Mouse (Mus musculus) gastrocnemius, adult 8-10 months (tissue): ENCODE data around the gene Iqcc. TPM values are rescaled to one million over a fixed set of nuclear protein-coding genes. Genes with fewer than 3 reads are reported as not detected.
A peak's percentile ranks its signal among the peaks of the same experiment; 100 is the strongest.

Experiments used
- DNase-seq, 2 experiments: peaks; one replicate each; pipeline ENCODE4 v3.0.0; 2022; ENCODE audit warnings: low spot score in 2 of 2
- total RNA-seq, 4 experiments: library from RNA; stranded (reverse); gene quantifications; 2 replicates each; pipeline ENCODE4 v1.2.4; 2022

Iqcc gene
- total RNA-seq, 4 experiments from 2014 or later: 7.3 to 11.4 (median 8.7) TPM

DNA sequence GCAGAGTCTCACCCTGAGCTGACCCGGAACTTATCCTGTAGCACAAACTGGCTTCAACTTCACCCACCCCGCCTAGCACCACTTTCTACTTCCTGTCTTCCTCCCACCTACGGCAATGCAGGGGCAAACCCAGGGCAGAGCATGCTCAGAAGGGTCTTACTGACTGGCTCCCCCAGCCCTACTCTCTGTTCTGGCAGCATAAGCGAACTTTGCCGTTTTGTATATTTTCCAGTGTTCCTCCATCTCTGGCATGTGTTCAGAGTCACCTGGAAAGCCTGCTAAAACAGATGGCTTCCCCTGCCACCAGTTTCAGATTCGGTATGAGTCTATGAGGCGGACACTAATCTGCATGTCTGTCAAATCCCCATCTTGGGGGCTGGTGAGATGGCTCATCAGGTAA is 38.6 kb downstream of the Iqcc start:
- DNase-seq: no peak

- no peak for DNase-seq
Observed at GRCm38 (mm10) chr4:129578466-129578865, 40.4 kb downstream of the Iqcc start, which contains the start of gene Fam167b. Fam167b (minus strand) TSS chr4:129578549.

- DNase-seq: no peak
Observed at GRCm38 (mm10) chr4:129577688-129578087, 41.2 kb downstream of the Iqcc start.

GRCm38 (mm10) chr4:129576863-129577491 is 41.9 kb downstream of the Iqcc start:
- peak in 1 of 2 experiments; percentile 35 for DNase-seq

- DNase-seq: no peak
Observed at GRCm38 (mm10) chr4:129575171-129575844, 43.6 kb downstream of the Iqcc start.

DNA sequence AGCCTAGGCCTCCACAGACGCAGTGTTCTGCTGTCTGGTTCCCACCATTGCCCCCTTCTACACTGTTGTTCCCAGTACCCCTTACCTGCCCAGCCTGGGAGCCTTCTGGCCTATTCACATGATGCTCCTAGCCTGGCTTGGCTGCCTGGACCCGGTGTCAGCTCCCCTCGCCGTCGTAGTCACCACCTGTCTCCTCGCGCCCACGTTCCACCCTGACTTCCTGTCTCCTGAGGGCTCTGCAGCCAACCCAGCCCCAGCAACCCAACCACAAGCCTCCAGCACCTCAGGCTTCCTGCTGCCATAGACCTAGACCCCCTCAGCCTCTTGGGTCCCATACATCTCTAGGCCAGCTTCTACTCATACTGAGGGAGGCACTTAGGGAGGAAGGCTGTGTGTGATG is 45.5 kb downstream of the Iqcc start, which contains the start of gene Lck:
Gene Lck (minus strand): TSS at position 212 of the 400 bp plus-strand sequence.
- no peak for DNase-seq

GRCm38 (mm10) chr4:129573093-129573370 is 45.9 kb downstream of the Iqcc start:
- no peak for DNase-seq

DNA sequence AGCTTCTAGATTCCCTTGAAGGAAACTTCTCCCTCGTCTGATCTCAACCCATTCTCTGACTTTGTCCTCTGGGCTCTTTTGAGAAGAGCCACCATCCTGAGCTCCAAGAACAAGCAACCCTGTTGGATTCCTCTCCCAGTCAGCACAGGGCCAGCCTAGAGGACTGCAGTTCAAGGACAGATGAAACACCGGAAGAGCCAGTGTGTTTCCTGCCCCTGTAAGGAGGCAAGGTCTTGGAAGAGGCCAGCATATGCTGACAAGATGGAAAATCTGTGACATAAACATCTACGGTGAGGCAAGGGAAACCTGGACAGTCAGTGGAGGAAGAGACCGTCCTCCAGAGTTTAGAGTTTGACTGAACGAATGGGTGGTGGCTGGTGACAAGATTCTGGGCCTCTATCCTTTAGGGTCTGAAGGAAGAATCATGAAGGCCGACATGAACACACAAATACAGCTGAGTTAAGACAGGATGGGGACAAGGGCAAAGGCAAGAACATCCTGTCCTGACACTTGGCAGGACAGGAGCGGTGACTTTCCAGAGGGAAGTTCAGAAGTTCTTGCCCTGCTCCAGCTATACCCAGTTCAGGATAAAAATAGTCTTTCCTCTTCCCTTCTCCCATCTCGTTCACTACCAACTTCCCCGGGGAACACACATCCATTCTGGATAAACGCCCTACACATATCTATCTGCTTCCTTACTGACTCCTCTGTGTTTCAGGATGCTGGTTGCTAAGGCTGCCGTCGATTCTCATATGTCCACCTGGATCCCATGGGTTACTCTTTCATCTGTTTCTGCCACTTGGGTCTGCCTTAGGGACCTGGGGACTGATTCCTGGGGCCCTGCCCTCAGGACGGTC is 46.4 kb downstream of the Iqcc start:
- DNase-seq: no peak

- DNase-seq: no peak
Observed at GRCm38 (mm10) chr4:129571551-129572084, 47.3 kb downstream of the Iqcc start.

DNA sequence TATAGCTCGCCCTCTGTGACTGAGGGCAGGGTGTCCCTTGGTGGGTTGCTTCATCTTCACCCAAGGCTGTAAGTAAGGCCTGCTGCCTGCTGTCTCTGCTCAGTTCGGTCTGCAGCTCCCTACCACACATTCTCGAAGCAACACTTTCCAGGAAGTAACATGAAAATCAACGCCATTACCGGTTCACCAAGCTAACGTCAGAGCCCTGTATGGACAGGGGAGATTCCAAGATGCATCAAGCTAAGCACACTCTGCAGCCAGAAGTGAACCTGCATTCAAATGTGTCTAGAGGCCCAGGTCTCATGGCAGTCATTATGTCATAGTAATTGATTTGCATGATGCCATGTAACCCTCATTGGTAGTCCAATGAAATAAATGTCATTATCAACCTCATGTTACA is 48.9 kb downstream of the Iqcc start:
- no peak for DNase-seq

- no peak for DNase-seq
Observed at GRCm38 (mm10) chr4:129568366-129568765, 50.5 kb downstream of the Iqcc start.

GRCm38 (mm10) chr4:129565139-129565538 is 53.8 kb downstream of the Iqcc start:
- no peak for DNase-seq

Other genes starting within 250 kb of the Iqcc start
- under 1 TPM; 0.48 to 0.79 (median 0.63) TPM for gene Zbtb8a, start 241.0 kb downstream of the Iqcc start, total RNA-seq
- not detected for gene Zbtb8b, start 178.2 kb downstream of the Iqcc start, total RNA-seq
- 10 to 100 TPM; 37.3 to 42.5 (median 41.0) TPM for gene Bsdc1, start 157.5 kb downstream of the Iqcc start, total RNA-seq
- not detected for gene Tssk3, start 128.1 kb downstream of the Iqcc start, total RNA-seq
- not detected for gene Fam229a, start 127.9 kb downstream of the Iqcc start, total RNA-seq
- gene Marcksl1, start 105.5 kb downstream of the Iqcc start, total RNA-seq: 1 to 10 TPM in 2 of 4 experiments, under 1 TPM in 2; 0.19 to 1.1 (median 0.78) TPM
- gene Hdac1, start 76.4 kb downstream of the Iqcc start, total RNA-seq: 1 to 10 TPM; 6.7 to 9.7 (median 7.6) TPM
- not detected for gene Lck, start 45.5 kb downstream of the Iqcc start, total RNA-seq
- gene Fam167b, start 40.5 kb downstream of the Iqcc start, total RNA-seq: not detected
- gene Eif3i, start 18.5 kb downstream of the Iqcc start, total RNA-seq: 100 to 1,000 TPM; 142 to 156 (median 148) TPM
- 10 to 100 TPM; 25.9 to 37.5 (median 29.7) TPM for gene Tmem234, start 18.4 kb downstream of the Iqcc start, total RNA-seq
- 1 to 10 TPM in 3 of 4 experiments, under 1 TPM in 1; 0.46 to 1.2 (median 1.1) TPM for gene Dcdc2b, start 4.8 kb downstream of the Iqcc start, total RNA-seq
- gene Ccdc28b, start 4.8 kb upstream of the Iqcc start, total RNA-seq: 10 to 100 TPM; 27.9 to 33.0 (median 30.8) TPM
- 10 to 100 TPM; 10.9 to 20.3 (median 15.6) TPM for gene Txlna, start 22.0 kb upstream of the Iqcc start, total RNA-seq
- gene Kpna6, start 53.7 kb upstream of the Iqcc start, total RNA-seq: 10 to 100 TPM; 69.1 to 77.9 (median 76.0) TPM
- gene Tmem39b, start 77.7 kb upstream of the Iqcc start, total RNA-seq: 1 to 10 TPM; 1.8 to 4.9 (median 3.3) TPM
- gene Khdrbs1, start 123.2 kb upstream of the Iqcc start, total RNA-seq: 10 to 100 TPM; 20.2 to 24.6 (median 23.2) TPM
- gene Ptp4a2, start 192.1 kb upstream of the Iqcc start, total RNA-seq: 100 to 1,000 TPM; 663 to 813 (median 803) TPM